Mouse (Mus musculus): ENCODE measurements around the gene Wdr18.

The Wdr18 gene

DNA sequence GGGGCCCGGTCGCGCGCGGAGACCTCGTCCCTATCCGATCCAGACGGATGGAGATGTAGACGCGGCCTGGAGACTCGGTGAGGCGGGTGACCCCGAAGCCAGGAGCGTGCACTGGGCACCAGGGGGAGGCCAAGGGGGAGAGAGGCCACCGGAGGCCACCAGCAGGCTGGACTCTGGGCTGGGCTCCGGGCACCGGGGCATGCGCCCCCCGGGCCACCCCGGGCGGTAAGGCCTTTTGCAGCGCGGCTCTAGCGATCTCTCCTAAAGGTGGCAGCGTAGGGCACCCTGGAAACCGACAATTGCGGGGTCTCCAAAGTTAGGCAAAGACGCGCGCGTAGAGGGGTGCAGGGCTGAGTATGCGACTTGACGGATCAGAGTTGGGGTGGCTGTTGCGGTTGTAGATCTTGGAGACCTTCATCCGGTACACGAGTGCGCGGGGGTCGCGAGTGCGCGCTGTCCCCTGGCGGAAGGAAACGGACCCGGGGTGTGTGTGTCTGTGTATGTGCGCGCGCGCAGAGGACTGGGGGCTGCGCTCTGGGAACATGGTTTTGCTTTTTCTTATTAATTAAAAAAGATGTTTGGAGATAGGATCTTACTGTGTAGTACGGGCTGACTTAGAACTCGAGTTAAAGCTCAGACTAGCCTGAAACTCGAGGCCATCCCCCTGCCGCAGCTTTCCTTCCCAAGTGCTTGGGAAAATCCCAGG is 32.5 kb upstream of the Wdr18 start:
- DNase-seq (ENCODE audit: extremely low read depth, low read depth), result no peak

DNA sequence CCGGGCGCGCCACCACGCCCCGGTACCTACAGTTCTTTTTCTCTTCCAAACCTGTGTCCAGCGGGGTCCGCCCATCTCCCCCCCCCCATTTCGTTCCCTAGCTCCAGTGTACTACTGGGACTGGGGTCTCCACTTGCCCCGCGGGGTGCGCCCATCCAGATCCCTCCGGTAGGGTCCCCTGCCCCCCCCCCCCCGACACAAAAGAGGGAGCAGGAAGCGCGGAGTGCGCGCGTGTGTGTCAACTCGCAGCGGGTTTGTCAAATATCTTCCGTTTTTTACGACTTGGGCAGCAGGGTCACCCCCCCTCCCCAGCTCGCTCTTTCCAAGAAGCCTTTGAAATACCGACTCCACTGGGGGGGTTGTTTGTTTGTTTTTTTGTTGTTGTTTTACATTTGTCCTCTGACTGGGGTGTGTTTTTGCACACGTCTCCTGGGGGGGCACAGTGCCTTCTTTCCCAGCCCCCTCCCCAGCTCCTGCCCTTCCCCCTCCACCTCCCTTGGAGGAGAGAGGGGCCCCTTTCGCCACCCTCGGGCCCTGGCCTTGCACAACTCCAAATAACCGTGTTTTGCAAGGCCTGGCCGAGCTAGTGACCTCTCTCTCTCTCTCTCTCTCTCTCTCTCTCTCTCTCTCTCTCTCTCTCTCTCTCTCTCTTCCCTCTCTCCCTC is 31.8 kb upstream of the Wdr18 start:
- no peak for DNase-seq (ENCODE audit: extremely low read depth, low read depth)

- no peak for DNase-seq (ENCODE audit: extremely low read depth, low read depth)
These were observed 30.8 kb upstream of the Wdr18 start for GRCm38 (mm10) chr10:79928907-79929701.

- DNase-seq (ENCODE audit: extremely low read depth, low read depth), result no peak
These were observed 29.8 kb upstream of the Wdr18 start for GRCm38 (mm10) chr10:79929967-79930825.

DNA sequence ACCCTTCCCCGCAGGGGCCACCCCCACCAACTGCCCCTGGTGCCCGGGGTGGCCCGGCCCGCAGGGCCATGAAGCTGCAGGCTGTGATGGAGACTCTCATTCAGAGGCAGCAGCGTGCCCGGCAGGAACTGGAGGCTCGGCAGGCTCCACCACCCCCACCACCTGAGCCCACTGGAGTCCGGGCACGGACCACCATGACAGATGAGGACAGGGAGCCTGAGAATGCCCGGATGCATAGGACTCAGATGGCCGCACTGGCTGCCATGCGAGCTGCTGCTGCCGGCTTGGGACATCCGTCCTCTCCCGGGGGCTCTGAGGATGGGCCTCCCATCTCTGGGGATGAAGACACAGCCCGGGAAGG is 29.1 kb upstream of the Wdr18 start:
- DNase-seq (ENCODE audit: extremely low read depth, low read depth), result no peak

DNA sequence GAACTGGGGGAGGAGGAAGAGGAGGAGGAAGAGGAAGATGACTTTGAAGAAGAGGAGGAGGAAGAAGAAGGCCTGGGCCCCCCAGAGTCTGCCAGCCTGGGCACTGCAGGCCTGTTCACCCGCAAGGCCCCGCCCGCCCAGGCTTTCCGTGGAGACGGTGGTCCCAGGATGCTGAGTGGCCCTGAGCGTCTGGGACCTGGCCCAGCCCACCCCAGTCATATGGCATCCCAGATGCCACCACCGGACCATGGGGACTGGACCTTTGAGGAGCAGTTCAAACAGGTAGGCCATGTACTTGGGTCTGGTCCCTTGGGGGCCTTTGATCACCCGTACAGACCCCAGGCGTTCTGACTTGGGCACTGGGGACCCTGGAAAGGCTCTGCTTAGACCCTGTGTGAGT is 28.2 kb upstream of the Wdr18 start:
- no peak for DNase-seq (ENCODE audit: extremely low read depth, low read depth)

DNA sequence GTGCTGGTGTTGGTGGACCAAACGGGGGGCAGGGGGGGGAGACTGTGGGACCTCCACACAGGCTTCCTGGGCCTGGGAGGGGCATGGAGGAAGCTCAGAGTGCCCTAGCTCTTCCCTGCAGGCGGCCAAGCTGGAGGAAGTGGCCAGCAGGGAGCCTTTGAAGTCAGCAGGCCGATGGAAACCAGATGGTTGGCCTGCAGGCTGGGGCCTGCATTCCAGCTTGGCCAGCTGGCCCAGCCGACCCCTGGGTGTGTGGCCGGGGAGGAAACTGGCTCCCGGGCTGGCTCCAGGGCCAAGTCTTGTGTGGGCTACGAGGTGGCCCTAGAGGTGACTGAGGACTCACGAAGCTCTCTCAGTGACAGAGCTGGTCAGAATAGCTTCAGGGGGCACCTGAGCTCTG is 27.2 kb upstream of the Wdr18 start:
- no peak for DNase-seq (ENCODE audit: extremely low read depth, low read depth)

DNA sequence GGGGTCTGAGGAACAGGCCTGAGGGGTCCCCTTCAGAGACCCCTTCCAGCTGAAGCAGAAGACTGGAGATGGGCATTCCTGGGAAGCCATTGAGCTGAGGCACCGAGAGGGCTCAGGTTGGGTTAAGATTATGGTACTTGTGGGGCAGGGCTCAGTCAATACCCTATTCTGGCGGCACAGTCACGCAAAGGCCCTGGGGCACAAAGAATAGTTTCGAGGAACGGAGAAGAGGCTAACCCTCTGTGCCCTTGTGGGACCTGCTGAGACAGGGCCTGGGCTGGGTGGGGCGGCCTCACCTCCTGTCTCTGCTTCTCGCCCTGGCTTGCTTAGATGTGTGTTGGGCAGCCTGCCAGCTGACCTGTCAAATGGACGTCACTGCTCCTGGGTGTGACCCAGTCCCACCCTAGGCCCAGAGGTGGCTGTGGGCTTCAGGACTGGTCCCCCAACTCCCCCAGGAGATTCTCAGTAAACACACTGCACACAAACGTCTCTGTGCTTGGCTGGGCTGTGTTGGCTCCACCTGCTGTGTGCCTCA is 26.7 kb upstream of the Wdr18 start:
- no peak for DNase-seq (ENCODE audit: extremely low read depth, low read depth)

DNA sequence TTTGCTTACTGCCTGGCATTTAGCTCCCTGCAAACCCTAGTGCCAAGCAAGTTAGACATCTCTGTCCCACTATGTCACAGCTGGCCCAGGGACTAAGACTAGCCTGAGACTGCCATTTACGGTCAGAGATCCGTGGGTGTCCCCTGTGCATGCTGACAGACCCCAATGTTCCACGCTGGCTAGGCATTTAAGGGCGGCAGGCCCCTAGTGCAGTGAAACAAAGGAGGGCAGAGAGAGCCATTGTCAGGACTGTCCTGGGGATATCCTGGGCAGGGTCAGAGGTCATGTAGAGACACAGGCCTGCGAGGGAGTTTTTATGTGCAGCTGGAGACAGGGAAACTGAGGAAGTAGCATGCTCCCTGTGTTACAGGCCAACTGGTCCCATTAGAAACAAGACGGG is 26.1 kb upstream of the Wdr18 start:
- DNase-seq (ENCODE audit: extremely low read depth, low read depth), result no peak

- no peak for DNase-seq (ENCODE audit: extremely low read depth, low read depth)
These were observed 25.7 kb upstream of the Wdr18 start for GRCm38 (mm10) chr10:79934272-79934721.

DNA sequence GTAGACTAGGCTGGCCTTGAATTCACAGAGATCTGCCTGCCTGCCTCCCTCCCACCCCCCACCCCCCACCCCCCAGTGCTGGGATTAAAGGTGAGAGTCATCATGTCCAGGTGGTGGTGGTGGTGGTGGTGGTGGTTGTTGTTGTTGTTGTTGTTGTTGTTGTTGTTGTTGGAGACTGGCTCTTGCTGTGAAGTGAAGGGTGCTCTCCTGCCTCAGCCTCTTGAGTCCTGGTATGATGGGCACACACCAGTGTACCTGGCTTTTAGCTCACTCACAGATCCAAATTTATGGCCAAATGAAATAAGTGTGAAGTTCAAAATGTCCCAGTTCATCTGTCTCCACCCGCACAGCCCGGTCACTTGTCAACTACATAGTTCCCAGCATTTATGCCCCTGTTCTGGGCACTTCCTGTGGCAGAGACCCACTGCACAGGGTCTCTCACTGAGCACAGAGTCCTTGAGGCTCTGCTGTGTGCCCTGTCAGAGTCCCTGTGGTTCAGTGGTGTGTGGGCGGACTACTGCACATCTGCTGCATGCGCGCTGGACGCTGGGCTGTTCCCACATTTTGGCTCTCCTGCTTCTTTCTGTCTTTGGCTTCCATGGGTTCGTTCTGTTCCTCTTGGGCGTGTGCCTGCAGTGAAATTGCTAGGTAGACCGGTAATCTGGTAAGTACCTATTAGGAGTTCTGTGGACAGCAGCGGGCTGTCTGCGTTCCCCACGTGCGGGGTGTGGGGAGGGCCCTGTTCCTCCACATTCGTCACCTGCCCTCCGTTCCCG is 25.0 kb upstream of the Wdr18 start:
- no peak for DNase-seq (ENCODE audit: extremely low read depth, low read depth)

DNA sequence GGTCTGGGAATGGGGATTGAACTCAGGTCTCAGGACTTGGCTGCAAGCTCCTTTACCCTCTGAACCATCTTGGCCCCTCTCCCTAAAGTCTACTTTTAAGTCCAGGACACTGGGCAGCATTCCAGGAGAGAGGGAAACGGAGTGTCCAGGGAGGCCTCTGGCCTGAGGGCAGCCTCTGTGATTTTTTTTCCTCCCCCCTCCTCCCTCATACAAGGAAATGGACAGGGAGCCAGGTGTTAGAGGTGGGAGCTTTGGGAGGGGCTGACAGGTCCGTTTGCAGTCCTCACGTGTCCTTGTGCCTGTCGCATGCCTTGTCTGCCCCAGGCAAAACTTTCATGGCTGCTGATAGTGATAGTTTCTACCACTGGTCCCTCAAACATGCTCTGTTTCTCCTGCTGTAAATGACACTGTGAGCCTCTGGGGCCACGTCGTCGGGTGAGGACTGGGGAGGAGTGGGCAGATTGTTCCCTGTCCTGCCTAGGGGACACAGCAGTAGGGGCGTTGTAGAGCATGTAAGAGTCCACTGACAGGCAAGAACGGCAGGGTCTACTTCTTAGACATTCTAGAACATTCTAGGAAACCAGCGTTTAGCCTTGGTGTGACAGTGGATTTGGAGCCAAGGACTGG is 23.6 kb upstream of the Wdr18 start:
- DNase-seq (ENCODE audit: extremely low read depth, low read depth), result no peak

GRCm38 (mm10) chr10:79936911-79937441 is 23.0 kb upstream of the Wdr18 start:
- DNase-seq (ENCODE audit: extremely low read depth, low read depth), result no peak

- no peak for DNase-seq (ENCODE audit: extremely low read depth, low read depth)
These were observed 22.0 kb upstream of the Wdr18 start for GRCm38 (mm10) chr10:79937775-79938526.

DNA sequence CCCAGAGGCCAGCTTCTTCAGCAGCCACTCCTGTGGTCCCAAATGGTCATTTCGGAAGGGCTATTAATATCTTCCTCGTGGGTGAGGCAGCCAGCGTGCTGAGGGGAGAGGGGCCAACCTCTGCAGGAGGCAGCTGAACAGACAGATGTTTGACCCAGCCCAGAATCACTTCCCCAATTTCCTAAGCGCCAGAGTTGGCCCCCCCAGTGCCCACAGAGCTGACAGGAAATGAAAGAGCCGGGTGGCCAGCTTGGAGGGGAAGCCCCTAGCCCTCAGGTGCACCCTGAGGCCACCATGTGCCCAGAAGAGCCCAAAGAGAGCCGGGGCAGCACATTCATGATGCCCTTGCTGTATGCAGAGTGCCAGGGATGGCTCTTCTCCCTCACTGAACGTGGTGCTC is 19.2 kb upstream of the Wdr18 start:
- no peak for DNase-seq (ENCODE audit: extremely low read depth, low read depth)

DNA sequence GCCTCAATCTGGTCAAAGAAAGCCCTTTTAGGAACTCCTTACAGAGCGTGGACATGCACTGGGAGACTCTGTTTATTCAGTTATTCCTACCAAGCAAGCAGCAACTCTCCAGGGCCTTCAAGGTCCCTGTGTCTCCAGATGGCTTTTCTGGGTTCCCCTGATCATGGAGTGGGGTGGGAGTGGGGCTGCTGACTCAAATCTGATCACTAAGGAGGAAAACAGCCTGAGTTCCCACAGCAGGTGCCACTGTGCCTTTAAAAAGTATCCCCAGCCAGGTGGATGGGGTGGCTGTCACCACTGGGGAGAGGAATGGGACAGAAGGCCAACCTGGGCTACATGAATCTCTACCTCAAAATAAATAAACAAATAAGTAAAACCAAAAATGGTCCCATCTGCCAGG is 17.0 kb upstream of the Wdr18 start:
- no peak for DNase-seq (ENCODE audit: extremely low read depth, low read depth)

GRCm38 (mm10) chr10:79943471-79943901 is 16.5 kb upstream of the Wdr18 start:
- no peak for DNase-seq (ENCODE audit: extremely low read depth, low read depth)

DNA sequence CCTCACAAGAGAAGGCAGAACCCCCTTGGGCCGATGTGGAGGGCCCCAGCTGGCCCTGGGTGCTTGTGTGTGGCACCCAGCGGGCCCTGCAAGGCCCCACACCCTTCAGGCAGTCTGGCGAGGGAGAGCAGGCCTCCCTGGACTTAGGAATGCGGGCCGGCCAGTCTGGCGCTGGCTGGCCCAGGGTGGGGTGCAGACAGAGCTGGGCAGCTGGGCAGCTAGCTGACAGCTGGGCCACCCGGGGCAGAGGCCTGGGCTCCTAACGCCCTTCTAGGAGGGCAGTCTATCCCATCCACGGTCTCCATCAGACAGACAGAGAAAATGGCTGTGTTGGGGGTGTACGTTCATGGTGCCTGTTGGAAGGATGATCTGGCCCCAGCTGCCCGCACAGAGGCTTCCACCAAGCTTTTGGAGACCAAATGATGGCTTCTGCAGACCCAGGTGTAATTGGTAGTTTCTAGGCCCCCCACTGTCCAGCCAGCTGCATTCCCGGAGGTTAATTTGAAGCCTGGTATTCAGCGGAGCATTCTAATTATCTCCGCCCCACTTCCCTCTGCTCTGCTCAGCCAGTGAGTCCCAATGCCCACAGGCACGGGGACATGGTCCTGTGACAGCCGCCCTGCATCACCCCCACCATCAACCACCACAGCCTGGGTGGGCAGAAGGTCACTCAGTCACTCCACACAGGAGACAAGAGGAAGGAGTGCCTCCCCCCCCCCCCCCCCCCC is 14.3 kb upstream of the Wdr18 start:
- no peak for DNase-seq (ENCODE audit: extremely low read depth, low read depth)

Measured in MEL-GATA-1-ER (cell line).